Mouse (Mus musculus) retina, postnatal 1 day (tissue): Measurements from ENCODE around the gene St3gal4.

Source experiments
- DNase-seq: peaks from one replicate; pipeline ENCODE4 v3.0.0-alpha.2; 2012

St3gal4 gene

GRCm38 (mm10) chr9:35128564-35128963 lies 9.5 kb upstream of the St3gal4 start:
- DNase-seq = no peak

GRCm38 (mm10) chr9:35127561-35127960 lies 8.5 kb upstream of the St3gal4 start:
- DNase-seq = no peak

GRCm38 (mm10) chr9:35127147-35127546 lies 8.1 kb upstream of the St3gal4 start:
- no peak for DNase-seq

DNA sequence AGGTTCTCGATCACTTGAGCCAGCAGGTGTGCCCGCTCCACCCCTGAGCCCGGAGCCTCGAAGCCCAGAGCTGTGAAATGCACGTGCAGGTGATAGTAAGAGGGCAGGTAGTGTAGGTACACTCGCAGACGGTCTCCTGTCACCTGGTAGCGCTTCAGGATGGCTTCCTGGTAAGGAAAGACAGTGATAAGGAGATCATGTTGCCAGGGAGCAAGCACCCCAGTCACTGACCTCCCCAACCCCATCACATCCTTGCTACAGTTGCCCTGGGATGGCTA lies 5.5 kb upstream of the St3gal4 start:
- no peak for DNase-seq

DNA sequence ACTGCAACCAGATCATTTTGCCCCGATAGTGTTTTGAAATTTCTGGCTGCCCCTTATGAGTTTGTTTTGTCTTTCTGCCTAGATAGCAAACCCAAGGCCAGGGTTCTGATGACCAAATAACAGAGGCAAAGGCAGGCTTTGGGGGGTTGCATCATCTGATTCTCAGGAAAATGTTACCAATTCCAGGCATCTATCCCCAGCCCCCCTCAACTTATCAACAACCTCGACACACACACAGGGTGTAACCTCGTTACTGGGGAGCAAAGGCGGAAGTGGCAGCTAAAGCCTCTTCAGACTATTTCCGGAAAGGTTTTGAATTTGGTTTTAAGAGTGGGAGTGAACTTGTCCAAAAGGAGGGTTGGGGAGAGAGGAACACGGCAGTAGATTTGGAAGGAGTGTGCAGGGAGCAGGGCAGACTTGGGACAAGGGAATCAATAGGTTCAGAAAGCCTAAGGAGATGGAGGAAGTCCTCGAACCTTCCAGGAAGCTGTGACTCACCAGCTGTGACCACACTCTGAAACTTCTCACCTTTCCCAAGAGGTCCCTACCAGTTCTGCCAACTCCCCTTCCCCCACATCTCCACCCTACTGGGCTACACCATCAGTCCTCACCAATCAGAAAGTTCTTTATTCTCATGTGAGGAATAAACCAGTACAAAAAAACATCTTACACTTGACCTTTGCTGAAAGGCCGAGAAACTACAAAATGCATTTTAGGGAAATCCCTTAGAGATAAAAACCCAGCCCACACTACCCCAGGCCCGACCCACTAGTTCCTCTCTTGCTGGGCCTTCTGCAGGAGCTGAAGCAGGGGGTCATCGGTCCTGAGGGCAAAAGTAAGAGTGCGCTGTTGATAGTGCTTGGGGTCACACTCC lies 5.0 kb upstream of the St3gal4 start:
- DNase-seq = no peak

- no peak for DNase-seq
Measured at GRCm38 (mm10) chr9:35123456-35123803, 4.4 kb upstream of the St3gal4 start.

- no peak for DNase-seq
Measured at GRCm38 (mm10) chr9:35122551-35123266, 3.6 kb upstream of the St3gal4 start.

DNA sequence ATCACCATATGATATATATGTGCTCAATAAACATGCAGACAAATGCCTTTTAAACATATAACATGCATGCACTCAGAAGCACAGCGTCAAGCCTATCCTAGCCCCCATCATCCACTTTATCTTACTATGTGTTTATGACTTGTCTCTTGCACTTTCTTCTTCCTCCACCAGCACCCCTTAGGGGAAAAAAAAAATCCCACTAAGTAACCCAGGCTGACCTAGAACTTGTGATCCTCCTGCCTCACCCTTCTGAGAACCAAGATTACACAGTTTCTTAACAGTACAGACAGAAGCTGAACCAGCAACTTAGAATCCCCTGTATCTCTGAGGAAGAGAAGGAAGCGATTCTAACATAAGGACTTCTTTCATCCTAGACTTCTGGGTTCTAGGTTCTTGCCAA lies 505 bp downstream of the St3gal4 start:
- no peak for DNase-seq

- peak; percentile 27 for DNase-seq
Measured at GRCm38 (mm10) chr9:35117384-35118295, 1.4 kb downstream of the St3gal4 start.

- peak; percentile 92 for DNase-seq
Measured at GRCm38 (mm10) chr9:35116391-35117381, 2.4 kb downstream of the St3gal4 start.

GRCm38 (mm10) chr9:35115804-35116203 lies 3.3 kb downstream of the St3gal4 start:
- DNase-seq = no peak

DNA sequence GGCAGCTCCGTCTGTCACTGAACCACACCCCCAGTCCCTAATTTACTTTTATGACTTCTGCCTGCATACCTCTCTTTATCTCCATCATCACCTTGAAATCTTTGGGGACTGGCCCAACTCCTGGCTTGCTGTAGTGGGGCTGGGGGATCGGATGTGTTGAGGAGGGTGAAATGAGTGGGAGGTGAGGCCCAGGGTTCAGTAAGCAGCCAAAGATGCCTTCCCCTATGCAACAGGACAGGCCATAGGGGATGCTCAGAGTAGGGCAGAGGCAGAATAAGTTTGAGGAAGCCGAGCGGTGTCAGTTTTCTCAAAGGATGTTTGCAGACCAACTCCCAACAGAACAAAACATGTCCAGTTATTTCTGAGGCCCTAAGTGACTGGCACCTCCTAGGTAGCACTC lies 3.8 kb downstream of the St3gal4 start:
- no peak for DNase-seq

DNA sequence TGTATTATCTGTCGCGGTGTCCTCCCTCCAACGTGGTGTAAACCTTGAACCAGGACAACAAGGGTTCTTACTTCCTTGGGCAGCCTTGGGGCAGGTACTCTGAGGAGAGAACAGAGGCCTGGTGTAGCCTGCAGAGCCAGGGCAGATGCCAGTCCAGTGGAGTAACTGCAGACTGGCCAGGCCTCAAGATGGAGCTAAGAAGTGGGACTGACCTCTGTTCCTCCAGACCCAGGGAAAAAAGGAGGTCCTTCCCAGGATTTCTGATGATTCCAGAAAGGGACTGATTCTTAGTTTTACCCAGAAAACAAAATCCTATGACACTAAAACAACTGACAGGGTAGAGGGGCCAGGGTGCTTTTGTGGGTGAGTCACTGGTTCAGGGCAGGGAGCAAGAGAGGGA lies 4.8 kb downstream of the St3gal4 start:
- DNase-seq = no peak

- peak; percentile 64 for DNase-seq
Measured at GRCm38 (mm10) chr9:35111941-35112595, 7.0 kb downstream of the St3gal4 start.

DNA sequence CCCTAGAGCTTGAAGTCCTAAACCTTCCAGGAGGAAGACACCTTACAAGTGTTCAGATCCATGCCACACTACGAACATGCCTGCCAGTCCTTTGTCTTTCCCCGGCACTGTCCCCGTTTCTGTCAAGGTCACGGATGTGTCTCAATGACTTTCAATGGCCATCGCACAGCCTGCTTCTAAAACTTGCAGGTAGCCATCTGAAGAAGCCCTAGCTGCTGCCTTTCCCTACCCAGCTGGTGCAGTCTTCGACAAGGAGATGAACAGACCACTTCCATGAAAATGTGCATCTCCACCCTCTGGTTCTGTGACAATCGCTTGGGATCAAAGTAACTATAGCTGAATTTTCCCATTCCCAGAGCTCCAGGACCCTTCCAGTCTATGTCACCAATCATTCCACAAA lies 7.6 kb downstream of the St3gal4 start:
- DNase-seq = no peak

DNA sequence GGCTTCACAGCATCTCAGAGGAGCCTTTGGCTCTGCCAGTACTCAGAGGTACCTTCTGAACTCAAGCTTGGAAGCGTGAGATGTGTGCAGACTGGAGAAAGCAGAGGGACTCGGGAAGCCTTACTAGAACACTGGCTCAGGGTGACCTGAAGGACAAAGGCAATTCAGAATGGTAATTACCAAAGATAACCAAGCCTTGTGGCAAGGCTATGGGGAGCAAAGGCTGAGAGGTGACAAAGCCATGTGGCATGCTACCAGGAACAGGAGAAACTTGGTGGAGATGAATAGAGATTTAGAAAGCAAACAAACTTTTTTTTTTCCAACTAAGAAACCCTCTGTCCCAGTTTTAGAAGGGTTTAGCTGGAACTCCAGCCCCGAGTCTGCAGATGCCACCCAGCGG lies 8.5 kb downstream of the St3gal4 start:
- DNase-seq = no peak

- DNase-seq = no peak
Measured at GRCm38 (mm10) chr9:35110051-35110450, 9.0 kb downstream of the St3gal4 start.

DNA sequence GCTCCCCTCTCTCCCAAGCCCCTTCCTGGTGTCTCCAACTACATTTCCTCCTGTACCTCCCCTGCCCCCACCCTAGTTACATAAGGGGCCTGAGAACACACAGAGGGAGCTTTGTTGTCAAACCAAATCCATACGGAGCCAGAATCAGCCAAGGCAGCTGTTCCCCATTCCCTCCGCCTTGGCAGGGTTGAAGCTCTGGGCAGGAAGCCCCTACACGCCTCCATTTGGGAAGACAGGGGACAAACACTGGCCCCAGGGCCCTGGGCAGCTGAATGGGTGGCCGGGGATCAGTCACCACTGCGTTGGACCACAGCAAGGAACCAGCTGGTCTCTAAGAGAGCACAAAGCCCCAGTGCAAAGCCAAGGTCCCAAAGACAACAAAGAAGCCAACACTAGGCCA lies 10.2 kb downstream of the St3gal4 start:
- DNase-seq = peak; percentile 68

- no peak for DNase-seq
Measured at GRCm38 (mm10) chr9:35108066-35108465, 11.0 kb downstream of the St3gal4 start.

- DNase-seq = no peak
Measured at GRCm38 (mm10) chr9:35107396-35107795, 11.7 kb downstream of the St3gal4 start.
